Mouse (Mus musculus) bone marrow, adult 2 months (tissue): ENCODE data around the gene Eral1.

Experiments
- CTCF ChIP-seq: fragments of 200-500 bp; IDR thresholded peaks from 2 replicates; pipeline ENCODE4 v1.5.1; 2011; ENCODE audit warnings: low read length, control low read depth; ENCODE audit not compliant: control insufficient read depth, insufficient read depth
- POLR2A ChIP-seq: fragments of 200-500 bp; IDR thresholded peaks from 2 replicates; pipeline ENCODE4 v1.6.1; 2011; ENCODE audit warnings: low read depth, mild to moderate bottlenecking, control low read depth, low read length, borderline replicate concordance; ENCODE audit not compliant: control insufficient read depth

DNA sequence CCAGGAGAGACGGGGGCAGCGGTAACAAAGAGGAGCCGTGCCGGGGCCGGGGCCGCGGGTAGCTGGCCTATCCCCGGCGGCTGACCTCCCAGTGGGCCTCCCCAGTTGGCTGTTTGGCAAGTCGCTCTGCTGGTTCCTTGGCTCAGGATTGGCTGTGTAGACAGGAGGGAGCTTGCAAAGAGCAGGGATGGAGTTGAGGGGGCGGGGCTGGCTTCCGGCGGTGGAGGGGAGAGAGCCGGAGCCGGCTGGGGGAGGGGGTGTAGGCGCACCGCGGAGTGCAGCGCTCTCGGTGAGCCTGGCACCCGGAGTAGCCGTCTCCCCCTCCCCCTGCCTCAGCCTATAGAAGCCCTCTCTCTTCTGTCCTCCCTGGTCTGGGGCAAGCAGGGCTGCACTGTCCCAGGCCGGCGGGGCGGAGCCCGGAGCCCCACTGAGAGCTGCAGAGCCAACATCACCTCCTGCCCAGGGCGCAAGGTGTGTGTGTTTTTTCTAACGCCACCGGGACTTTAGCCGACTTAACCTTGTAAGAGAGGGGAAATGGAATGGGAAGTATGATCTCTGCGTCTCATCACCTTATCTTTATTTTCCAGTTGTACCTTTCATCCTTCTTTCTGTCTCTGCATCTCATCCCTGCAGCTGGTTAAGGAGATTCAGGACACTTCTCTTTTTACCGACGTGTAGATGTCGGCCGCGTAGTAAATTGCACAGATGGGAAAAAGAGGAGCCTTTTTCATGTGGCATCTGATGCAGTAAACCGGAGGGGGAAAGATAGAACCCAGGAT is 35.4 kb upstream of the Eral1 start:
- no peak for TF ChIP-seq CTCF
- 0 out of 2 replicates have a peak, but pooled peaks have one; percentile 16 for TF ChIP-seq POLR2A
